8 mouse cellular contexts compared by ENCODE assay signal in genomic region chr10:59897511-59897910, GRCm38 (mm10). TPM values are rescaled to one million over a fixed set of nuclear protein-coding genes. Genes with fewer than 3 reads are reported as not detected.
A peak's percentile ranks its signal among the peaks of the same experiment; 100 is the strongest.
DNase-seq lines count a peak whose midpoint lies in the region; ATAC-seq lines count a peak whose summit lies in the region.

No protein-coding gene starts in this region.

- H3K9ac ChIP-seq in intestine, embryonic 15.5 days: no peak overlapping the region
- H3K9ac ChIP-seq in intestine, embryonic 16.5 days (ENCODE audit: low read depth, low read length): no peak overlapping the region
- peak overlapping the region; percentile 55 for H3K9ac ChIP-seq in hindbrain, embryonic 12.5 days

- H3K27me3 ChIP-seq in intestine, embryonic 15.5 days (replicated peaks): no peaks in the 10 kb centered on the region
- H3K27me3 ChIP-seq in intestine, embryonic 16.5 days (replicated peaks; ENCODE audit: control insufficient read depth, insufficient read depth, low read length): no peaks in the 10 kb centered on the region
- H3K27me3 ChIP-seq in hindbrain, embryonic 12.5 days: no peaks in the 10 kb centered on the region

- intact Hi-C loops in left cerebral cortex, postnatal 10 days (cut with DNase I): no loop called here

- peaks cover 48% of the 10 kb centered on the region for H3K4me1 ChIP-seq in intestine, embryonic 15.5 days (replicated peaks)
- H3K4me1 ChIP-seq in intestine, embryonic 16.5 days (ENCODE audit: control insufficient read depth, insufficient read depth, low read length): peaks cover 38% of the 10 kb centered on the region
- peaks cover 78% of the 10 kb centered on the region for H3K4me1 ChIP-seq in hindbrain, embryonic 12.5 days

- H3K36me3 ChIP-seq in intestine, embryonic 15.5 days: peaks cover 34% of the 10 kb centered on the region
- H3K36me3 ChIP-seq in intestine, embryonic 16.5 days (ENCODE audit: control insufficient read depth, insufficient read depth, low read length): peaks cover 9% of the 10 kb centered on the region; the same call in 1 of the 2 replicates
- H3K36me3 ChIP-seq in hindbrain, embryonic 12.5 days: peaks cover 29% of the 10 kb centered on the region

- H3K27ac ChIP-seq in intestine, embryonic 15.5 days: 0 out of 2 replicates have a peak overlapping the region, but pooled peaks have one; percentile 22
- H3K27ac ChIP-seq in intestine, embryonic 16.5 days (ENCODE audit: low read length): no peak overlapping the region
- H3K27ac ChIP-seq in hindbrain, embryonic 12.5 days: peak overlapping the region; percentile 99

- H3K9me3 ChIP-seq in intestine, embryonic 15.5 days: no peaks in the 10 kb centered on the region
- H3K9me3 ChIP-seq in intestine, embryonic 16.5 days (ENCODE audit: control insufficient read depth, low read length): no peaks in the 10 kb centered on the region
- H3K9me3 ChIP-seq in hindbrain, embryonic 12.5 days (replicated peaks): no peaks in the 10 kb centered on the region

- no peak for ATAC-seq in intestine, embryonic 15.5 days
- ATAC-seq in intestine, embryonic 16.5 days: no peak
- 0 out of 2 replicates have a peak, but pooled peaks have one; percentile 6 for ATAC-seq in common myeloid progenitor, adult 5-6 weeks (replicated peaks; ENCODE audit: low read depth, poor library complexity, severe bottlenecking)
- peak; percentile 17 for ATAC-seq in hindbrain, embryonic 12.5 days (ENCODE audit: low FRiP score)
- ATAC-seq in monocyte, adult 5-6 weeks (replicated peaks; ENCODE audit: insufficient number of reproducible peaks, low FRiP score, low TSS enrichment, poor library complexity, severe bottlenecking): 0 out of 2 replicates have a peak, but pooled peaks have one; percentile 24

- no peak overlapping the region for H3K4me2 ChIP-seq in intestine, embryonic 15.5 days (replicated peaks)
- no peak overlapping the region for H3K4me2 ChIP-seq in intestine, embryonic 16.5 days (ENCODE audit: low read depth, low read length)
- peak overlapping the region; percentile 35 for H3K4me2 ChIP-seq in hindbrain, embryonic 12.5 days (replicated peaks)

- 51% methylated on average over 5 of the region's 5 CpGs for WGBS in intestine, embryonic 15.5 days
- 48% methylated on average over 5 of the region's 5 CpGs for WGBS in intestine, embryonic 16.5 days
- WGBS in hindbrain, embryonic 12.5 days: 13% methylated on average over 5 of the region's 5 CpGs

- peak; percentile 83 to 90 for DNase-seq in left cerebral cortex, postnatal 10 days (ENCODE audit: extremely low spot score in 1 of 2, low spot score in 2 of 2)
- no peak for DNase-seq in gastrocnemius, postnatal 4 days (ENCODE audit: low spot score in 2 of 2)
- no peak for DNase-seq in urinary bladder, postnatal 10 days (ENCODE audit: low spot score)

- H3K4me3 ChIP-seq in intestine, embryonic 15.5 days (replicated peaks): no peak overlapping the region
- H3K4me3 ChIP-seq in intestine, embryonic 16.5 days (ENCODE audit: low read length): no peak overlapping the region
- H3K4me3 ChIP-seq in hindbrain, embryonic 12.5 days: peak overlapping the region; percentile 6; the same call in 1 of the 2 replicates

RNA-seq across cellular contexts. Expression of gene Dnajb12, which starts 18.2 kb away (rescaled TPM):
- 24.5 and 25.2 TPM in 2 replicates for polyA plus RNA-seq in intestine, embryonic 15.5 days (2015; fragmentation: Nextera tagmentation; extraction: Ambion mirVana)
- polyA plus RNA-seq in intestine, embryonic 16.5 days (2015; fragmentation: Nextera tagmentation; extraction: Ambion mirVana): 26.6 and 27.6 TPM in 2 replicates
- total RNA-seq in common myeloid progenitor, adult 5-6 weeks (2017): 22.7 and 23.9 TPM in 2 replicates
- polyA plus RNA-seq in hindbrain, embryonic 12.5 days (2016; fragmentation: Nextera tagmentation; extraction: Ambion mirVana): 23.8 and 24.7 TPM in 2 replicates
- 10 to 100 TPM; 44.9 to 47.1 TPM for total RNA-seq in left cerebral cortex, postnatal 10 days (2021)
- 29.6 to 41.9 TPM (median 30.0 TPM) in 3 replicates for total RNA-seq in monocyte, adult 5-6 weeks (2017)
- total RNA-seq in gastrocnemius, postnatal 4 days (2021): 10 to 100 TPM; 45.0 to 51.3 TPM

RNA-seq across cellular contexts. Expression of gene Ddit4, which starts 54.1 kb away (rescaled TPM):
- 35.4 and 35.7 TPM in 2 replicates for polyA plus RNA-seq in intestine, embryonic 15.5 days (2015; fragmentation: Nextera tagmentation; extraction: Ambion mirVana)
- polyA plus RNA-seq in intestine, embryonic 16.5 days (2015; fragmentation: Nextera tagmentation; extraction: Ambion mirVana): 28.6 and 33.1 TPM in 2 replicates
- 1.4 and 4.2 TPM in 2 replicates for total RNA-seq in common myeloid progenitor, adult 5-6 weeks (2017)
- polyA plus RNA-seq in hindbrain, embryonic 12.5 days (2016; fragmentation: Nextera tagmentation; extraction: Ambion mirVana): 78.1 and 78.6 TPM in 2 replicates
- total RNA-seq in left cerebral cortex, postnatal 10 days (2021): 10 to 100 TPM; 52.2 to 67.8 TPM
- total RNA-seq in monocyte, adult 5-6 weeks (2017): 29.5 to 34.2 TPM (median 34.2 TPM) in 3 replicates
- total RNA-seq in gastrocnemius, postnatal 4 days (2021): 10 to 100 TPM; 18.6 to 18.7 TPM

Comparison
In these comparisons a context has a peak if more than half of its experiments do, and no peak if none do; other contexts are left out.
1. ATAC-seq: peak in common myeloid progenitor, adult 5-6 weeks (single experiment), hindbrain, embryonic 12.5 days (single experiment) and monocyte, adult 5-6 weeks (single experiment); none in intestine, embryonic 15.5 days (single experiment) and intestine, embryonic 16.5 days (single experiment).
2. DNase-seq: peak in left cerebral cortex, postnatal 10 days (2 of 2); none in gastrocnemius, postnatal 4 days (0 of 2) and urinary bladder, postnatal 10 days (single experiment).